Mouse (Mus musculus): ENCODE measurements around the gene Sp140.
"Not testable (repeated sequence)": the region's sequence is repeated elsewhere in the genome, so short reads cannot be mapped to it uniquely, and the experiment has no call there.

Sp140 gene

GRCm38 (mm10) chr1:85649881-85650280 is 49.7 kb downstream of the Sp140 start, which contains the start of gene Sp100:
Sp100 (plus strand) TSS chr1:85649988.
- DNase-seq (ENCODE audit: low read depth, low spot score): not testable (repeated sequence)

GRCm38 (mm10) chr1:85650524-85650923 is 50.3 kb downstream of the Sp140 start:
- DNase-seq (ENCODE audit: low read depth, low spot score): not testable (repeated sequence)

- DNase-seq (ENCODE audit: low read depth, low spot score): not testable (repeated sequence)
Observed at GRCm38 (mm10) chr1:85651770-85652275, 51.6 kb downstream of the Sp140 start.

- DNase-seq (ENCODE audit: low read depth, low spot score): not testable (repeated sequence)
Observed at GRCm38 (mm10) chr1:85657211-85657610, 57.0 kb downstream of the Sp140 start.

- DNase-seq (ENCODE audit: low read depth, low spot score): no peak
Observed at GRCm38 (mm10) chr1:85664266-85664665, 64.1 kb downstream of the Sp140 start.

- DNase-seq (ENCODE audit: low read depth, low spot score): no peak
Observed at GRCm38 (mm10) chr1:85680226-85680625, 80.0 kb downstream of the Sp140 start.

- no peak for DNase-seq (ENCODE audit: low read depth, low spot score)
Observed at GRCm38 (mm10) chr1:85686666-85687065, 86.5 kb downstream of the Sp140 start.

GRCm38 (mm10) chr1:85687346-85687745 is 87.2 kb downstream of the Sp140 start:
- DNase-seq (ENCODE audit: low read depth, low spot score): no peak

GRCm38 (mm10) chr1:85690544-85690943 is 90.4 kb downstream of the Sp140 start:
- no peak for DNase-seq (ENCODE audit: low read depth, low spot score)

GRCm38 (mm10) chr1:85692281-85692680 is 92.1 kb downstream of the Sp140 start:
- DNase-seq (ENCODE audit: low read depth, low spot score): no peak

- no peak for DNase-seq (ENCODE audit: low read depth, low spot score)
Observed at GRCm38 (mm10) chr1:85693280-85693679, 93.1 kb downstream of the Sp140 start.
